Mouse (Mus musculus) neural tube, embryonic 11.5 days (tissue): Measurements from ENCODE around the gene Pnkp. TPM values are rescaled to one million over a fixed set of nuclear protein-coding genes. Genes with fewer than 3 reads are reported as not detected.

Experiments used
- ATAC-seq: fragments of 200-750 bp; cut with Nextera tagmentation; 2 replicates; pipeline ENCODE4 v1.8.0; 2017; ENCODE audit warnings: moderate number of reproducible peaks, mild to moderate bottlenecking, moderate TSS enrichment, moderate library complexity; ENCODE audit not compliant: insufficient read depth, low FRiP score, low TSS enrichment
- DNase-seq: peaks from one replicate; pipeline ENCODE4 v3.0.0-alpha.2; 2015; ENCODE audit warnings: low spot score
- H3K27ac ChIP-seq: fragments of 300-500 bp; sonication (generic); 2 replicates; pipeline ENCODE4 v1.5.1; 2014; ENCODE audit warnings: low read depth, mild to moderate bottlenecking, low read length
- H3K27me3 ChIP-seq: fragments of 300-500 bp; sonication (generic); 2 replicates; pipeline ENCODE4 v1.6.1; 2014; ENCODE audit warnings: mild to moderate bottlenecking, low read length, mixed read lengths; ENCODE audit not compliant: control insufficient read depth, insufficient read depth
- H3K36me3 ChIP-seq: fragments of 300-500 bp; sonication (generic); 2 replicates; pipeline ENCODE4 v1.6.1; 2014; ENCODE audit warnings: mild to moderate bottlenecking, low read length, moderate library complexity, mixed read lengths; ENCODE audit not compliant: control insufficient read depth, insufficient read depth
- H3K4me1 ChIP-seq: fragments of 300-500 bp; sonication (generic); 2 replicates; pipeline ENCODE4 v1.6.1; 2014; ENCODE audit warnings: low read length, mixed read lengths; ENCODE audit not compliant: control insufficient read depth, insufficient read depth
- H3K4me2 ChIP-seq: fragments of 300-500 bp; sonication (generic); 2 replicates; pipeline ENCODE4 v1.6.1; 2014; ENCODE audit warnings: low read depth, mild to moderate bottlenecking, moderate library complexity
- H3K4me3 ChIP-seq: fragments of 300-500 bp; sonication (generic); 2 replicates; pipeline ENCODE4 v1.5.1; 2014; ENCODE audit warnings: low read depth, low read length
- H3K9ac ChIP-seq: fragments of 300-500 bp; sonication (generic); 2 replicates; pipeline ENCODE4 v1.6.1; 2014; ENCODE audit warnings: mild to moderate bottlenecking, low read length
- H3K9me3 ChIP-seq: fragments of 300-500 bp; sonication (generic); 2 replicates; pipeline ENCODE4 v1.6.1; 2016; ENCODE audit warnings: low read length; ENCODE audit not compliant: control insufficient read depth
- WGBS: fragments of 180-500 bp; shearing (Covaris S2); extraction: QIAGEN DNeasy Blood & Tissue Kit; methylation state at CpG from one replicate; pipeline ENCODE4 v1.1.7; 2014; 5-methylcytosine and 5-hydroxymethylcytosine counted together
- polyA plus RNA-seq: library from polyadenylated mRNA; unstranded; fragments of >200 nt; fragmentation: Nextera tagmentation; extraction: Ambion mirVana; gene quantifications from 2 replicates; pipeline ENCODE4 v1.2.1, GENCODE M21; 2014

Gene Pnkp
- polyA plus RNA-seq, 1 experiment from 2014 or later, result 30.6 TPM

DNA sequence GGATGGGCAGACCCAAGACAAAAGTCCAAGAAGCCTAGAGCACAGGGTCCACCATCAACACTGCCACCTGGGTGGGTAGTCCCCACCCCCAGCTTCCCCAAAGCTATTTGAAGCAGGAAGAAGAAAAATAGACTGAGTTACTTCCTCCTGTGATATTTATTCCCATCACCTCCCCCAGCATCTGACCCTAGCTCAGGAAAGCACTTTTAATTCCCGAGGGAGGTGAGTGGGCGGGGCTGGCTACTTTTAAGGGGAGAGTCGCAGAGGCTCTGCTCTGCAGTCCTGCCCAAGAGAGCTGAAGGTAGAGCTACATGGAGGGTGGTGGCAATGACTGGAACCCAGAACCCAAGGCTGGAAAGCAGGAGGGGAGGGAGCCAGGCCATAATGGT, 20.9 kb upstream of the Pnkp start:
- Histone ChIP-seq H3K4me2 (no peak overlapping the region), H3K27ac (no peak overlapping the region), H3K9me3 (no peaks in the 10 kb centered on the region), H3K9ac (no peak overlapping the region), H3K27me3 (peaks cover 19% of the 10 kb centered on the region), H3K36me3 (peaks cover 2% of the 10 kb centered on the region; the same call in 1 of the 2 replicates), H3K4me3 (no peak overlapping the region), H3K4me1 (peaks cover 9% of the 10 kb centered on the region)
- 63% methylated on average over 3 of the region's 3 CpGs for WGBS
- ATAC-seq (no peak), DNase-seq (no peak)

DNA sequence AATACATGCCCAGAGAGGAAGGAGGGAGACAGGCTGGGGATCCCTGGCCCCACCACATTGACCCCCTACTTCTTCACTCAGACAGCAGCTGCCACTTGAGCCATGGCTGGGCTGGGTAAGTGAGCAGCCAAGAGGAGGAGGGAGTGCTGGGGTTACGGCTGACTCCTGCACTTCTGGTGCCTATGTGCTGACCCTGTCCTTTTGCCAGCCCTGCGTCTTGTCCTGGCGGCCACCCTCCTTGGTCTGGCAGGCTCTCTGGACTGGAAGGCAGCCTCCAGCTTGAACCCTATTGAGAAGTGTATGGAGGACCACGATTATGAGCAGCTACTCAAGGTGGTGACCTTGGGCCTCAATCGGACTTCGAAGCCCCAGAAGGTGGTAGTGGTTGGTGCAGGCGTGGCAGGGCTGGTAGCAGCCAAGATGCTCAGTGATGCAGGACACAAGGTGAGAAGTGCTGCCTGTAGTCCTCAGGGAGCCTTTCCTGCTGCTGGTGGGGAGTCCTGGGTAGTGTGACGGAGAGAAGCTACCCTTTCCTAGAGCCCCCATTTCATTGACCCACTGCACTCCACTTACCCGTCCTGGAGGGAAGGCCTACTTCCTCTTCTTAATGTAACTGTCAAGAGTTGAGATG, 20.4 kb upstream of the Pnkp start:
- no peak for ATAC-seq

DNA sequence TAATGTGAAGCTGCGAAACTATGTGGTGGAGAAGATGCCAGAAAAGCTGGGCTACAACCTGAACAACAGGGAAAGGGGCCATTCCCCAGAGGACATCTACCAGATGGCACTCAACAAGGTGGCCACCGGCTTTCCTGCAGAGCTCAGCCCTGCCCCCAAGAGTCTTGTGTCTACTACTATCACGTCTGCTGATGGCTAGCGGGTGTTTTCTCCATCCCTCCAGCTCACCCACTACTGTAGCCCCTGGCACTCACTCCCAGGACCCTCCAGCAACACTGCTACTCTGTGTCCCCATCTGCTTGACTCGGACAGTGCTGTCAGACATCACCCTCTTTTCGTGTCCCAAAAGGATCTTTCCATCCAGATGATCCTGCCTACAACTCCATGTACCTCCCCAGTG, 18.9 kb upstream of the Pnkp start:
- Histone ChIP-seq H3K4me3 (no peak overlapping the region), H3K4me1 (peaks cover 9% of the 10 kb centered on the region), H3K27ac (no peak overlapping the region), H3K4me2 (no peak overlapping the region), H3K27me3 (peaks cover 19% of the 10 kb centered on the region), H3K9me3 (no peaks in the 10 kb centered on the region), H3K9ac (no peak overlapping the region), H3K36me3 (peaks cover 4% of the 10 kb centered on the region)
- WGBS, result 85% methylated on average over 6 of the region's 6 CpGs
- DNase-seq (no peak), ATAC-seq (no peak)

More for the DNA sequence above, 20.4 kb upstream of the Pnkp start:
- no peak overlapping the region for H3K4me3 ChIP-seq
- peaks cover 9% of the 10 kb centered on the region for H3K4me1 ChIP-seq
- no peak overlapping the region for H3K27ac ChIP-seq
- no peaks in the 10 kb centered on the region; the same call in 1 of the 2 replicates for H3K36me3 ChIP-seq
- 89% methylated on average over 9 of the region's 9 CpGs for WGBS
- H3K9me3 ChIP-seq, result no peaks in the 10 kb centered on the region
- H3K4me2 ChIP-seq, result no peak overlapping the region
- DNase-seq, result no peak
- peaks cover 19% of the 10 kb centered on the region for H3K27me3 ChIP-seq
- no peak overlapping the region for H3K9ac ChIP-seq

DNA sequence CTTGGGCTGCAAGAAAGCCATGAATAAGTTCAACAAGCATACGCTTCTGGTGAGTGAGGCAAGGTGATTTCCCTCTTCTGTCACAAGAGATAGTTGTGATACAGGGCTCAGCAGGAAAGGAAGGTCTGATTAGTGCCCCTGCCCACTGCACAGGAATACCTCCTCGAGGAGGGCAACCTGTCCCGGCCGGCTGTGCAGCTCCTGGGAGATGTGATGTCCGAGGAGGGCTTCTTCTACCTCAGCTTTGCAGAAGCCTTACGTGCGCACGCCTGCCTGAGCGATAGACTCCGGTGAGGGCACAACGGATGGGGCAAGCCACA, 17.8 kb upstream of the Pnkp start:
- Histone ChIP-seq H3K9ac (peak overlapping the region; percentile 44), H3K4me1 (peaks cover 9% of the 10 kb centered on the region), H3K9me3 (no peaks in the 10 kb centered on the region), H3K36me3 (peaks cover 4% of the 10 kb centered on the region), H3K27ac (no peak overlapping the region), H3K4me2 (peak overlapping the region; percentile 45), H3K4me3 (peak overlapping the region; percentile 25), H3K27me3 (peaks cover 19% of the 10 kb centered on the region)
- ATAC-seq (no peak), DNase-seq (no peak)
- WGBS, result 32% methylated on average over 11 of the region's 11 CpGs

DNA sequence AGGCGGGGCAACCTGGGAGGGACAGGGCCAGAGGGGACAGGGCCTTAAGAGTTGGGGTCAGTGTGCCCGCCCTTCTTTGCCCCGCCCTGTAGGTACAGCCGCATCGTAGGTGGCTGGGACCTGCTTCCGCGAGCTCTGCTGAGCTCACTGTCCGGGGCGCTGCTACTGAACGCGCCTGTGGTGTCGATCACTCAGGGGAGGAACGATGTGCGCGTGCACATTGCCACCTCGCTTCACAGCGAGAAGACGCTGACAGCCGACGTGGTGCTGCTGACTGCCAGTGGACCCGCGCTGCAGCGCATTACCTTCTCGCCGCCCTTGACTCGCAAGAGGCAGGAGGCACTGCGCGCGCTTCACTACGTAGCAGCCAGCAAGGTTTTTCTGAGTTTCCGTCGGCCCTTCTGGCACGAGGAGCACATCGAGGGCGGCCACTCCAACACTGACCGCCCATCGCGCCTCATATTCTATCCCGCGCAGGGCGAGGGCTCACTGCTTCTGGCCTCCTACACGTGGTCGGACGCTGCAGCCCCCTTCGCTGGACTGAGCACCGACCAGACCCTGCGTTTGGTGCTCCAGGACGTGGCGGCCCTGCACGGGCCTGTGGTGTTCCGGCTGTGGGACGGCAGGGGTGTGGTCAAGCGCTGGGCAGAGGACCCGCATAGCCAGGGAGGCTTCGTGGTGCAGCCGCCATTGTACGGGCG, 17.3 kb upstream of the Pnkp start:
- no peaks in the 10 kb centered on the region for H3K9me3 ChIP-seq
- peaks cover 9% of the 10 kb centered on the region for H3K4me1 ChIP-seq
- 2% methylated on average over 55 of the region's 58 CpGs for WGBS
- DNase-seq (peak; percentile 45), ATAC-seq (peak; percentile 39)
- H3K4me2 ChIP-seq, result peak overlapping the region; percentile 45
- H3K27ac ChIP-seq, result no peak overlapping the region
- peak overlapping the region; percentile 44 for H3K9ac ChIP-seq
- peak overlapping the region; percentile 25 for H3K4me3 ChIP-seq
- peaks cover 19% of the 10 kb centered on the region for H3K27me3 ChIP-seq
- peaks cover 4% of the 10 kb centered on the region for H3K36me3 ChIP-seq

DNA sequence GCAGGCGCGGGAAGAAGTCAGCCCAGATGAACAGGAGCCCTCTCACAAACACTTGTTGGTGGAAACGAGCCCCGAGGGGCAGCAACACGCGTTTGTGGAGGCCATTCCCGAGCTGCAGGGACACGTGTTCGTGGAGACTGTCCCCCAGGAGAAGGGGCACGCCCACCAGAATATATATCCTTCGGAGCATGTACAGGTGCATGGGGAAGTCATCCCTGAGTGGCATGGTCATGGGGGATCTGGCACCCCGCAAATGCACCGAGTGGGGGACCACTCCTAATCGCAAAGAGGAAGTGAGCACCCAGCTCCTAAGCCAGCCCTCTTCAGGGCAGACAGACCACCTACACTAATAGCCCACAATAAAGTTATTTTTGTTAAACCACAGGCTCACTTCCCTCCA, 16.5 kb upstream of the Pnkp start:
- 55% methylated on average over 14 of the region's 14 CpGs for WGBS
- no peak for ATAC-seq

DNA sequence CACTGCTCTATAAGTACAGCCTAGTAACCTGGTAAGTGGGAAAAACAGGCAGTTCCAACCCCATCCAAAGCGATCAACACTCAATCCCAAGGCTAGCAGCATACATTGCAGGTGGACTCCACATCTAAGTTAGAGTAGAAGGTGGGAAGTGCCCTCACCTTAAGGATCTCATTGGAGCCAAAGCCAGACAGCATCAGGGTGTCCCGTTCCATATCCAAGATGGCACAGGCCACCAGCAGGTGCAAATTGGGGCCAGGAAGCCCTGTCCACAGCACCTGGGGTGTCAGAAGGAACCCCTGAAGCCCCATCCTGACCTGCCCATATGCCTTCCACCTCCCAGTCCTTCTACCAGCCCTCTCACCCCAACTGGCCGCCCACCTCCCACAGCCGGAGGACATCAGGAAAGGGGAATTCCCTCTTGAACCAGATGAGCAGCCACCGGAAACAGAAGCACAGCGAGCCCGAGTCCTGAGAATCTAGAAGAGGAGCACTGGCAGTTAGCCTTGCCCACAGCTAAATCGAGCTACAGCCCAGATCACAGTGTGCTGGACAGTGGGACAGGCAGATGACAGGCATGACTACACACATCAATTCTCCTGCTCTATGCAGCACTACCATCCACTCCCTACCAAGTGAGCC, 15.0 kb upstream of the Pnkp start:
- H3K27me3 ChIP-seq, result peaks cover 19% of the 10 kb centered on the region
- no peak overlapping the region for H3K4me3 ChIP-seq
- DNase-seq (no peak), ATAC-seq (no peak)
- H3K9ac ChIP-seq, result no peak overlapping the region
- H3K9me3 ChIP-seq, result no peaks in the 10 kb centered on the region
- WGBS, result 92% methylated on average over 8 of the region's 8 CpGs
- peaks cover 10% of the 10 kb centered on the region for H3K36me3 ChIP-seq
- no peak overlapping the region for H3K4me2 ChIP-seq
- peaks cover 9% of the 10 kb centered on the region for H3K4me1 ChIP-seq
- no peak overlapping the region for H3K27ac ChIP-seq

More for the DNA sequence above, 16.5 kb upstream of the Pnkp start:
- no peak overlapping the region for H3K9ac ChIP-seq
- H3K4me2 ChIP-seq, result no peak overlapping the region
- H3K27me3 ChIP-seq, result peaks cover 19% of the 10 kb centered on the region
- peaks cover 6% of the 10 kb centered on the region for H3K36me3 ChIP-seq
- H3K4me1 ChIP-seq, result peaks cover 9% of the 10 kb centered on the region
- H3K27ac ChIP-seq, result no peak overlapping the region
- H3K4me3 ChIP-seq, result no peak overlapping the region
- DNase-seq, result no peak
- no peaks in the 10 kb centered on the region for H3K9me3 ChIP-seq

DNA sequence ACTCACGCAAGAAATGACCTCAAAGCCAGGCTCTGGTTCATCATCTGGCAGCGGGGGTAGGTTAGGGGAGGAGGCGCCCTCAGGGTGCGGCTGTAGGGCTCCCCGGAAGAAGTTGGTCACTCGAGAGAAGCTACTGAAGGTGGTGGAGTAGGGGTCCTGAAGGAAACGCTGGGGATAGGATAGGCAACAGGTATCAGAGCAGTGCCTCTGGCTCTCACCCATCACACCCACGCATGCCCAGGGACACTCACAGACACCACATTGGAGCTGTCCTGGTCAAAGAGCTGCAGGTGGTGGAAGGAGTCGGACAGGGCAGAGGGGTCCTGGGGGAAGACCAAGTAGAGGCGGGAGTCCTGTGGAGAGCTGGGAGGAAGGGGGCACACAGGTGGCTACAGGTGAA, 11.9 kb upstream of the Pnkp start:
- no peak overlapping the region for H3K4me2 ChIP-seq
- no peak for DNase-seq
- H3K9me3 ChIP-seq, result no peaks in the 10 kb centered on the region
- peaks cover 10% of the 10 kb centered on the region for H3K36me3 ChIP-seq
- peaks cover 7% of the 10 kb centered on the region for H3K27me3 ChIP-seq
- H3K9ac ChIP-seq, result no peak overlapping the region
- H3K27ac ChIP-seq, result no peak overlapping the region
- ATAC-seq, result no peak
- 89% methylated on average over 10 of the region's 10 CpGs for WGBS
- H3K4me3 ChIP-seq, result no peak overlapping the region
- H3K4me1 ChIP-seq, result peaks cover 5% of the 10 kb centered on the region

DNA sequence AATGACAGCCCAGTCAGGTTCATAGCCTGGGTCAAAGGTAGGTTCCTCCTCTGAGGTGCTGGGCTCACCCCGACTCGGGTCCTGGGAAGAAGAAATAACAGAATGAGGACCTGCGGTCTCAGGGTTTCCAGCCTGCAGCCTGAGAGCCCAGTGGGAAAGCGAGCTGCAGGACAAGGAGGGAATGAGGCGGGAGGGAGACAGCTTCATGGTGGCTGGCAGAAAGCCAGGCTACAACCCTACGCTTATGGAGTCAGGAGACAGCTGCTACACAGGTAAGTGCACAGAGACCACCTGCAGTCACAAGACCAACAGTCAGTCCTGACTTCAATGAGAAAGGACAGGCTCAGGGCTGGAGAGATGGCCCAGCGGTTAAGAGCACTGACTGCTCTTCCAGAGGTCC, 10.1 kb upstream of the Pnkp start:
- peaks cover 10% of the 10 kb centered on the region for H3K4me1 ChIP-seq
- H3K9me3 ChIP-seq, result no peaks in the 10 kb centered on the region
- WGBS, result 93% methylated on average over 7 of the region's 7 CpGs
- no peak for ATAC-seq
- no peaks in the 10 kb centered on the region for H3K27me3 ChIP-seq
- no peak overlapping the region for H3K4me3 ChIP-seq
- H3K9ac ChIP-seq, result no peak overlapping the region
- H3K36me3 ChIP-seq, result peaks cover 8% of the 10 kb centered on the region
- H3K4me2 ChIP-seq, result no peak overlapping the region
- H3K27ac ChIP-seq, result no peak overlapping the region
- DNase-seq, result no peak
